ENCODE assay signal across 8 mouse cellular contexts in genomic region chr15:78914091-78914822, GRCm38 (mm10). TPM values are rescaled to one million over a fixed set of nuclear protein-coding genes. Genes with fewer than 3 reads are reported as not detected.
A peak's percentile ranks its signal among the peaks of the same experiment; 100 is the strongest.
DNase-seq lines count a peak whose midpoint lies in the region; ATAC-seq and TF ChIP-seq lines count a peak whose summit lies in the region.

No protein-coding gene starts in this region.

- H3K4me2 ChIP-seq in embryonic facial prominence, embryonic 15.5 days (replicated peaks) = peak overlapping the region; percentile 95
- H3K4me2 ChIP-seq in intestine, postnatal 0 days (replicated peaks; ENCODE audit: low read depth) = peak overlapping the region; percentile 83

- no peaks in the 10 kb centered on the region for H3K27me3 ChIP-seq in embryonic facial prominence, embryonic 15.5 days
- peaks cover 7% of the 10 kb centered on the region; the same call in 1 of the 2 replicates for H3K27me3 ChIP-seq in intestine, postnatal 0 days (replicated peaks; ENCODE audit: control insufficient read depth, insufficient read depth, low read length)

- intact Hi-C loops in gastrocnemius, postnatal 14 days (cut with DNase I; ENCODE audit: low total_unique reads) = no loop called here

- under 1% methylated on average over 87 of the region's 87 CpGs for WGBS in bone marrow, adult 2 months
- under 1% methylated on average over 87 of the region's 87 CpGs for WGBS in embryonic facial prominence, embryonic 15.5 days
- 1% methylated on average over 72 of the region's 87 CpGs for WGBS in intestine, postnatal 0 days

- peak overlapping the region; percentile 56 for H3K4me3 ChIP-seq in bone marrow, adult 2 months (replicated peaks; ENCODE audit: control insufficient read depth, low read depth, low read length)
- peak overlapping the region; percentile 76 for H3K4me3 ChIP-seq in embryonic facial prominence, embryonic 15.5 days (replicated peaks)
- H3K4me3 ChIP-seq in intestine, postnatal 0 days (ENCODE audit: low read depth, low read length) = peak overlapping the region; percentile 45

- peak; percentile 50 for ATAC-seq in embryonic facial prominence, embryonic 15.5 days (ENCODE audit: insufficient number of reproducible peaks, low FRiP score, low TSS enrichment, low read depth)
- ATAC-seq in intestine, postnatal 0 days = peak; percentile 63

- DNase-seq in layer of hippocampus, postnatal 10 days (ENCODE audit: low spot score in 2 of 2) = peak; percentile 61 to 73
- DNase-seq in layer of hippocampus, adult 9-11 months = no peak
- peak; percentile 53 for DNase-seq in naive thymus-derived CD4-positive, alpha-beta T cell, adult 2 months (ENCODE audit: low read depth)
- DNase-seq in spleen, postnatal 10 days (ENCODE audit: low spot score in 2 of 2) = no peak
- DNase-seq in gastrocnemius, postnatal 14 days = no peak

- no peak for TF ChIP-seq POLR2A in bone marrow, adult 2 months (IDR thresholded peaks at IDR 0.05; ENCODE audit: borderline replicate concordance, control insufficient read depth, low read depth, low read length)

- no peaks in the 10 kb centered on the region for H3K9me3 ChIP-seq in embryonic facial prominence, embryonic 15.5 days (replicated peaks)
- no peaks in the 10 kb centered on the region for H3K9me3 ChIP-seq in intestine, postnatal 0 days (ENCODE audit: control insufficient read depth)

- peaks cover 38% of the 10 kb centered on the region for H3K36me3 ChIP-seq in embryonic facial prominence, embryonic 15.5 days
- H3K36me3 ChIP-seq in intestine, postnatal 0 days (ENCODE audit: control insufficient read depth, insufficient read depth) = peaks cover 3% of the 10 kb centered on the region

- TF ChIP-seq CTCF in bone marrow, adult 2 months (IDR thresholded peaks at IDR 0.05; ENCODE audit: control insufficient read depth, insufficient read depth, low read length) = no peak
- TF ChIP-seq CTCF in intestine, postnatal 0 days (IDR thresholded peaks at IDR 0.05; ENCODE audit: low read depth) = no peak

- H3K27ac ChIP-seq in bone marrow, adult 2 months (ENCODE audit: control insufficient read depth, insufficient read depth, low read depth, low read length, poor library complexity) = no peak overlapping the region; the same call in 1 of the 2 replicates
- H3K27ac ChIP-seq in embryonic facial prominence, embryonic 15.5 days (replicated peaks) = peak overlapping the region; percentile 94
- H3K27ac ChIP-seq in intestine, postnatal 0 days (ENCODE audit: low read depth, low read length) = no peak overlapping the region; the same call in 1 of the 2 replicates

- H3K4me1 ChIP-seq in bone marrow, adult 2 months (ENCODE audit: control insufficient read depth, insufficient read depth, low read length) = no peaks in the 10 kb centered on the region; the same call in 1 of the 2 replicates
- peaks cover 28% of the 10 kb centered on the region for H3K4me1 ChIP-seq in embryonic facial prominence, embryonic 15.5 days
- 0 out of 2 replicates have a peak, but pooled peaks cover 4% of the 10 kb centered on the region for H3K4me1 ChIP-seq in intestine, postnatal 0 days (replicated peaks; ENCODE audit: control insufficient read depth, insufficient read depth, low read length)

- H3K9ac ChIP-seq in embryonic facial prominence, embryonic 15.5 days = peak overlapping the region; percentile 69
- peak overlapping the region; percentile 28 for H3K9ac ChIP-seq in intestine, postnatal 0 days (ENCODE audit: low read depth, low read length)

RNA-seq across cellular contexts. Expression of gene Pdxp, which starts 0.5 kb away (rescaled TPM):
- 100 to 1,000 TPM; 135 to 139 TPM for total RNA-seq in layer of hippocampus, postnatal 10 days (2021)
- 5.7 and 8.0 TPM in 2 replicates for polyA plus RNA-seq in bone marrow, adult 2 months (2011; ENCODE audit: insufficient read depth, insufficient read length, low replicate concordance, missing spikeins)
- 17.3 and 19.9 TPM in 2 replicates for polyA plus RNA-seq in embryonic facial prominence, embryonic 15.5 days (2015; fragmentation: Nextera tagmentation; extraction: Ambion mirVana)
- polyA plus RNA-seq in intestine, postnatal 0 days (2015; fragmentation: Nextera tagmentation; extraction: Ambion mirVana) = 3.3 and 4.2 TPM in 2 replicates
- total RNA-seq in gastrocnemius, postnatal 14 days (2021) = 1 to 10 TPM; 4.8 to 6.8 TPM

RNA-seq across cellular contexts. Expression of gene Lgals1, which starts 12.3 kb away (rescaled TPM):
- 10 to 100 TPM; 31.2 to 37.7 TPM for total RNA-seq in layer of hippocampus, postnatal 10 days (2021)
- 75.3 and 222 TPM in 2 replicates for polyA plus RNA-seq in bone marrow, adult 2 months (2011; ENCODE audit: insufficient read depth, insufficient read length, low replicate concordance, missing spikeins)
- 2,635 and 2,725 TPM in 2 replicates for polyA plus RNA-seq in embryonic facial prominence, embryonic 15.5 days (2015; fragmentation: Nextera tagmentation; extraction: Ambion mirVana)
- 725 and 759 TPM in 2 replicates for polyA plus RNA-seq in intestine, postnatal 0 days (2015; fragmentation: Nextera tagmentation; extraction: Ambion mirVana)
- total RNA-seq in gastrocnemius, postnatal 14 days (2021) = 100 to 1,000 TPM; 398 to 459 TPM

RNA-seq across cellular contexts. Expression of gene Sh3bp1, which starts 14.7 kb away (rescaled TPM):
- 10 to 100 TPM in 1 of 2 experiments, 1 to 10 TPM in 1; 8.6 to 12.1 TPM for total RNA-seq in layer of hippocampus, postnatal 10 days (2021)
- polyA plus RNA-seq in bone marrow, adult 2 months (2011; ENCODE audit: insufficient read depth, insufficient read length, low replicate concordance, missing spikeins) = 18.9 and 63.2 TPM in 2 replicates
- 56.7 and 68.1 TPM in 2 replicates for polyA plus RNA-seq in embryonic facial prominence, embryonic 15.5 days (2015; fragmentation: Nextera tagmentation; extraction: Ambion mirVana)
- 7.2 and 7.6 TPM in 2 replicates for polyA plus RNA-seq in intestine, postnatal 0 days (2015; fragmentation: Nextera tagmentation; extraction: Ambion mirVana)
- 1 to 10 TPM; 3.3 to 3.6 TPM for total RNA-seq in gastrocnemius, postnatal 14 days (2021)

RNA-seq across cellular contexts. Expression of gene Gm49510, which starts 14.8 kb away (rescaled TPM):
- not detected for total RNA-seq in layer of hippocampus, postnatal 10 days (2021)
- polyA plus RNA-seq in bone marrow, adult 2 months (2011; ENCODE audit: insufficient read depth, insufficient read length, low replicate concordance, missing spikeins) = not detected in 2 replicates
- polyA plus RNA-seq in embryonic facial prominence, embryonic 15.5 days (2015; fragmentation: Nextera tagmentation; extraction: Ambion mirVana) = 0.71 and 0.85 TPM in 2 replicates
- polyA plus RNA-seq in intestine, postnatal 0 days (2015; fragmentation: Nextera tagmentation; extraction: Ambion mirVana) = 0.21 TPM in 1 of 2 replicates, not detected in the other
- not detected for total RNA-seq in gastrocnemius, postnatal 14 days (2021)

RNA-seq across cellular contexts. Expression of gene Nol12, which starts 20.5 kb away (rescaled TPM):
- 10 to 100 TPM; 43.0 to 43.2 TPM for total RNA-seq in layer of hippocampus, postnatal 10 days (2021)
- 14.6 and 30.5 TPM in 2 replicates for polyA plus RNA-seq in bone marrow, adult 2 months (2011; ENCODE audit: insufficient read depth, insufficient read length, low replicate concordance, missing spikeins)
- 52.7 and 53.7 TPM in 2 replicates for polyA plus RNA-seq in embryonic facial prominence, embryonic 15.5 days (2015; fragmentation: Nextera tagmentation; extraction: Ambion mirVana)
- 24.8 and 26.0 TPM in 2 replicates for polyA plus RNA-seq in intestine, postnatal 0 days (2015; fragmentation: Nextera tagmentation; extraction: Ambion mirVana)
- total RNA-seq in gastrocnemius, postnatal 14 days (2021) = 10 to 100 TPM; 28.3 to 30.3 TPM

Comparison
In these comparisons a context has a peak if more than half of its experiments do, and no peak if none do; other contexts are left out.
1. DNase-seq: peak in layer of hippocampus, postnatal 10 days (2 of 2) and naive thymus-derived CD4-positive, alpha-beta T cell, adult 2 months (single experiment); none in layer of hippocampus, adult 9-11 months (single experiment), spleen, postnatal 10 days (0 of 2) and gastrocnemius, postnatal 14 days (single experiment).
2. Peak in every context shown above with its lines, with median percentiles within 50 percentile points of each other: H3K4me3 ChIP-seq.